Mouse (Mus musculus) retina, postnatal 1 day (tissue): ENCODE measurements around the gene Gm17677.

ENCODE experiments used
- DNase-seq: peaks from one replicate; pipeline ENCODE4 v3.0.0-alpha.2; 2012

The Gm17677 gene

DNA sequence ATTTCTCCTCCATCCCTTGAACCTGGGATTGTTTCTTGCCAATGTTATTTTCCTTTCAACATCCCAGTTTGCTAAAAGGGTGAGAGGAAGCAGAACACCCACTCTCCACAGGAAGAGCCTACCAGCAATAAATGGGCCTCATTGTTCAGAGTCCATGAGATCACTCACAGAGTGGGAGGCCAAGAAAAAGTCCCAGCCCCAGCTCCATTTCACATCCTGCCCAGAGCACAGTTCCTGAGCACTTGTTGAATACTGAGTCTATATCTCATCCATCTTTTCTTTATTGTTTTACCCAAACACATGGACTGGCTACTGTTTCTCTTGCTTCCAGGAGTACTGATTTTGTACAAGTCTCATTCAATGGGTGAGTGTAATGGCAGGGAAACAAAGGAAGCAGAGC, at the start of gene Gm17677:
Gm17677 (plus strand) TSS at position 301 of the 400 bp plus-strand sequence.
- no peak for DNase-seq

DNA sequence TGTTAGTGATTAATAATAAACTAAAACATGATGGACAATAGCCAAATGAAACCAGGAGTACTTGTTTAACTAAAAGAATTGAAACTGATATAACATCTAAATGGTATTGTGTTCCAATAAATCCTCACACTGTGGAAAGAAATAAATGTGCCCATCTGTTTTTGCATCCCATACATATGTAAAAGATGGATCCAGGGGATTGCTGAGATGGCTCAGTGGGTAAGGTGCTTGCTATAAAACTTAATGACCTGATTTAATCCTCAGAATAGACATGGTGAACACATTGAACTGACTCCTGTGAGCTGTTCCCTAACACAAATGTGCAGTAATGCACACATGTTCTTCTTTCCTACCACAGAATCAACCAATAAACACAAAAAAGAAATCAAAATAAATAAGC, 48.9 kb upstream of the Gm17677 start:
- no peak for DNase-seq

DNA sequence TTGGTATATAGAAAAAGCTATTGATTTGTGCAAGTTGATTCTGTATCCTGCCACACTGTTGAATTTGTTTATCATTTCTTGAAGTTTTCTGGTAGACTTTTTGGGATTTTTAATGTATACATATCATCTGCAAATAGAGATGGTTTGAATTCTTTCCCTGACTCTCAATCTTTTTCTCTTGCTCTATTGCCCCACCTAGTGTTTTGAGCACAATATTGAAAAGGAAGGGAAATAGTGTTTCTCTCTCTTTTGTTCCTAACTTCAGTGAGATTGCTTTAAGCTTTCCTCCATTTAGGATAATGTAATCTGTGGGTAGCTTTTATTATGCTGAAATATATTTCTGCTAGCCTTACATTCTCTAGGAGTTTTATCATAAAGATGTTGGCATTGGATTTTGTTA, 33.6 kb upstream of the Gm17677 start:
- DNase-seq, result no peak

DNA sequence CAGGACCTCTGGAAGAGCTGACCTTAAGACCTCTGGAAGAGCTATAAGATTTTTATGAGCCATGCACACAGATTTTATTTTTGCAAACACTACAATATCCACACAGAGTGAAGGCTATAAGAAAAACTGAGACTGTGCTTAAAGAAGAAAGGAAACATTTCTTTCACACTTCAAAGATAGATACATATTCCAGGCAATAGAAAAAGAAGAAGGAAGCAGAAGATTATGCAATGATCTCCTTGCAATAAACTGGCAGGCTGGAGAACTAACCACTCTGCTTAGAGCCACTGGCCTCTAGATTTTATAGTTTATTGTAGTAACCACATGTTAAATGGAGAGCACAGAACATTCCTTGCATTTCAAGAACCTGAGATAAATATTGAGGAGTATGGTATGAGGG, 16.0 kb downstream of the Gm17677 start:
- no peak for DNase-seq

DNA sequence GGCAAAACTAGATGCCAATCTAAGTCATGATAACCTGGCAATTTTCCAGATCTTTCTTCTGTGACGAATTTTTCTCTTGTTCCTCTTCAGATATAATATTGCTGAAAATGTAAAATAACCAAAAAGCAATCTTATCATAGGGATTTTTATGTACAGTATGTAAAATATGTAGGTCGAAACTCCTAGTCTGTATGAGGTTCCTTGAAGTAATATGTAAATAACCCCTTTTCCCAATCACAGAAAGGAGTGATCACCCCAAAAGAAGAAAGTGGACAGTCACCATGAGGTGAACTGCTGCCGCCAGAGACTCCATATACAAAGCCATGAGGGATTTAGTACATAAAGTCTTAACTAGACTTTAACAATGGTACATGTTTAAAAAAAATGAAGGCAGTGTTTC, 37.2 kb downstream of the Gm17677 start, which contains the start of gene Gm17727:
Gm17727 (minus strand) TSS at position 101 of the 400 bp plus-strand sequence.
- no peak for DNase-seq

DNA sequence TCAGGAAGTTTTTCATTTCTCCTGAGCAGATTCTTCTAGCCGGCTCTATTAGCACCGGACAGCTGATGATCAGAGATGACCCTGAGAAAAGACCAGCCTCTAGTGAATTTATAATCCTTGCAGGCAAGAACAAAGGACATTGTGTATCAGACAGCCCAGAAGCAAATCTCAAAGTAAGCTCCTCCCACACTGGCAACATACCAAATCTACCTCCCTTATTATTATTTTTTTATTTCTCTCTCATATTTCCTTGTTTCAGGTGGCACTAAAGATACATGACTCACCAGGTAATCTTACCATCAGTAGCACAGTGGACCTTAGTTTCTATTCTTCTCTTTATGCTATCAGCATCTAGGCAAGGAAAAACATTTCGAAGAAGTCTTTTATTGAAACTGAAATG, 49.2 kb downstream of the Gm17677 start, which contains the start of the genes Gm27235 and D730048I06Rik:
Gm27235 (minus strand) TSS at position 101 of the 400 bp plus-strand sequence.
D730048I06Rik (minus strand) TSS at position 112 of the 400 bp plus-strand sequence.
- DNase-seq, result no peak
